Mouse (Mus musculus) ES-E14 (cell line): ENCODE measurements at regions not wholly inside any gene's neighbourhood (a gene's known extent, or its start where the extent isn't known, plus 50 kb on each side); places are given as distances from the start of the nearest gene placed in this dataset.

ENCODE experiments used
- DNase-seq: peaks from one replicate; pipeline ENCODE4 v3.0.0-alpha.2; 2013; ENCODE audit warnings: low read depth, low spot score
- H3K27ac ChIP-seq: 2 replicates; pipeline ENCODE4 v1.5.1; 2012; ENCODE audit warnings: low read depth, mild to moderate bottlenecking, low read length, moderate library complexity, mixed read lengths; ENCODE audit not compliant: poor library complexity, insufficient read depth, severe bottlenecking
- H3K36me3 ChIP-seq: 2 replicates; pipeline ENCODE4 v1.6.1; 2012; ENCODE audit warnings: mild to moderate bottlenecking, low read length, moderate library complexity, mixed read lengths; ENCODE audit not compliant: control insufficient read depth, poor library complexity, insufficient read depth, severe bottlenecking
- H3K4me1 ChIP-seq, 2 experiments: fragments of 150-350 bp in 1 of 2; sonication (generic) in 1 of 2; 2 replicates each; pipeline ENCODE4 v1.6.1; 2012; ENCODE audit warnings: low read length in 2 of 2, mild to moderate bottlenecking in 1 of 2, mixed read lengths in 1 of 2; ENCODE audit not compliant: control insufficient read depth in 2 of 2, insufficient read depth in 2 of 2, poor library complexity in 1 of 2
- H3K4me3 ChIP-seq, 2 experiments: fragments of 150-350 bp in 1 of 2; sonication (generic) in 1 of 2; 2 replicates each; pipeline ENCODE4 v1.5.1; 2012; ENCODE audit warnings: low read length in 2 of 2, low read depth in 1 of 2, mild to moderate bottlenecking in 1 of 2, mixed read lengths in 1 of 2; ENCODE audit not compliant: insufficient read depth in 1 of 2, poor library complexity in 1 of 2, severe bottlenecking in 1 of 2
- H3K9ac ChIP-seq: 2 replicates; pipeline ENCODE4 v1.6.1; 2012; ENCODE audit warnings: low read depth, mild to moderate bottlenecking, low read length, mixed read lengths; ENCODE audit not compliant: poor library complexity, insufficient read depth, severe bottlenecking
- H3K9me3 ChIP-seq: fragments of 150-350 bp; sonication (generic); 2 replicates; pipeline ENCODE4 v1.6.1; 2012; ENCODE audit warnings: low read depth, mild to moderate bottlenecking, low read length; ENCODE audit not compliant: control insufficient read depth, insufficient read depth
- CHD2 ChIP-seq: IDR thresholded peaks from 2 replicates; pipeline ENCODE4 v1.6.1; 2014; ENCODE audit warnings: mild to moderate bottlenecking, low read depth, low read length, inconsistent platforms
- HCFC1 ChIP-seq: IDR thresholded peaks from 2 replicates; pipeline ENCODE4 v1.6.1; 2012; ENCODE audit warnings: low read length, inconsistent platforms, borderline replicate concordance; ENCODE audit not compliant: insufficient read depth
- MAFK ChIP-seq: IDR thresholded peaks from 2 replicates; pipeline ENCODE4 v1.6.1; 2014; ENCODE audit warnings: mild to moderate bottlenecking, low read depth, low read length, inconsistent platforms; ENCODE audit not compliant: insufficient read depth
- ZC3H11A ChIP-seq: IDR thresholded peaks from 2 replicates; pipeline ENCODE4 v1.6.1; 2012; ENCODE audit warnings: low read depth, mild to moderate bottlenecking, inconsistent platforms, low read length, borderline replicate concordance
- ZNF384 ChIP-seq: IDR thresholded peaks from 2 replicates; pipeline ENCODE4 v1.6.1; 2012; ENCODE audit warnings: low read depth, low read length, inconsistent platforms
- in situ Hi-C, 2 experiments: fragments of 600-800 bp; cut with MboI; formaldehyde crosslinking; loops; one replicate each; pipeline ENCODE4 v1.15.1; 2025; ENCODE audit warnings: low sequenced_read_pairs in 2 of 2, inconsistent platforms in 1 of 2; ENCODE audit not compliant: unreplicated experiment in 2 of 2

DNA sequence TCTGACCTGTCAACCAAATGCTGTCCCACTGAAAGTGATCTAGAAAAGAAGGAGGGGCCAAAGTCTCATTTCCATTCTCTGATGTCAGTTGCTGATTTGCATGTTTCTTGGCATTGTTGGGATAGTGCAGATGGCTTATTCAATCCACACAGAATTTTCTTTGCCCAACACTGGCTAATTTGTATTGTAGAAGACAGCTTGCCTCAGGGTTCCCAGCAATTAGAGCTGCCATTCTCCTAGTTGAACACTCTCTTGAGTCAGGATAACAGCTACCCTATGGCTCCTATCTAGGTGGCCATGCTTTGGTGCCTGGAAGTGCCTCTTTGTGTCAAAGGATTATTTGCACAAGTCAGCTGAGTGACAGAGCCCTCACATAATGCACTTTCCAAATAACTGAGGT is 569.0 kb downstream of the Lrriq3 start:
- Histone ChIP-seq H3K9me3 (no peaks in the 10 kb centered on the region), H3K27ac (no peak overlapping the region), H3K4me1 (no peaks in the 10 kb centered on the region), H3K4me3 (no peak overlapping the region), H3K9ac (no peak overlapping the region), H3K36me3 (no peaks in the 10 kb centered on the region)
- DNase-seq: no peak
- in situ Hi-C loops: no loop called here
- TF ChIP-seq ZC3H11A (no peak), HCFC1 (no peak), ZNF384 (no peak), CHD2 (no peak), MAFK (no peak)

GRCm38 (mm10) chr3:155672558-155672957 is 579.3 kb downstream of the Lrriq3 start:
- no peak overlapping the region for H3K9ac ChIP-seq
- no peak overlapping the region for H3K4me3 ChIP-seq
- TF ChIP-seq ZC3H11A (no peak), HCFC1 (no peak), ZNF384 (no peak), MAFK (no peak), CHD2 (no peak)
- in situ Hi-C loops: no loop called here
- no peak overlapping the region for H3K27ac ChIP-seq
- DNase-seq: no peak
- no peaks in the 10 kb centered on the region for H3K4me1 ChIP-seq
- H3K9me3 ChIP-seq: no peaks in the 10 kb centered on the region
- H3K36me3 ChIP-seq: no peaks in the 10 kb centered on the region

DNA sequence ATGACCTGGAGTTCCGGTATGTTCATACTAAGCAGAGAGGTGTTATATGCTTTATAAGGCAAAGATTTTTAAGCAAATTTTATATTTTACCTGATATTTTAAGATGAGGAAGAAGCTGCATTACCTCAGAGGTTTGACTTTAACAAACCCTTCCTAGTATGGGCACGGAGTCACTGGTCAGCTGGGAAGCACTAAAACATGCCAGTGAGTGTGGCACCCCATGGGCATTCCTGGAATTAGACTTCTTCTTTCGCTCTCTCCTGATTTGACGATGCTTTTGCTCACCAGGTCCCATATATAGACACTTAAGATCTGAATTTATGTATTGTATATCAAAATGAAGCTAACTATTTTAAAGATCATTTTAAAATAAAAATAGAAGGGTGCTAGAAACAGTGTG is 587.0 kb downstream of the Lrriq3 start:
- H3K4me1 ChIP-seq: no peaks in the 10 kb centered on the region
- no peaks in the 10 kb centered on the region for H3K9me3 ChIP-seq
- in situ Hi-C loops: no loop called here
- H3K27ac ChIP-seq: no peak overlapping the region
- H3K4me3 ChIP-seq: no peak overlapping the region
- no peak overlapping the region for H3K9ac ChIP-seq
- TF ChIP-seq CHD2 (no peak), MAFK (no peak), ZC3H11A (no peak), ZNF384 (no peak), HCFC1 (no peak)
- H3K36me3 ChIP-seq: no peaks in the 10 kb centered on the region
- no peak for DNase-seq

GRCm38 (mm10) chr3:155682921-155683813 is 589.9 kb downstream of the Lrriq3 start:
- Histone ChIP-seq H3K4me1 (no peaks in the 10 kb centered on the region), H3K9me3 (no peaks in the 10 kb centered on the region), H3K36me3 (no peaks in the 10 kb centered on the region), H3K27ac (no peak overlapping the region), H3K4me3 (no peak overlapping the region), H3K9ac (no peak overlapping the region)
- in situ Hi-C loops: no loop called here
- no peak for DNase-seq
- no peak for TF ChIP-seq MAFK
- no peak for TF ChIP-seq CHD2
- no peak for TF ChIP-seq HCFC1
- TF ChIP-seq ZNF384: no peak
- TF ChIP-seq ZC3H11A: no peak

DNA sequence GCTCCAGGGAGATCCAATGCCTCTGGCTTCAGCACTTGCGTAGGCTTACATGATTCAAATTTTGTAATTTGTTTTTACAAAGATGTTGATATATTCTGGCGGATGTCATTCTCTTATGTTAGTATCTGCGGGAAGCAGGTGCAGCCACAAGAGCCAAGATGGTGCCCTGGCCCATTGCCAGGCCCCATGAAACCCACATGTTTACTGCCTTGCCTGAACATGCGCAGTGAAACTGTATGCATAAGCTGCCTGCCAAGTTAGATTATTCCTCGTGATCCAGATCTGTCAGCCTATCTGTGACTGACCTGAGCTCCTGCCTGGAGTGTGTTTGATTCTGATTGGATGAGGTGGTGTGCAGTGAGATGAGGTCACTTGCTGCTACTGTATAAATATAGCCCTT is 595.1 kb downstream of the Lrriq3 start:
- H3K4me1 ChIP-seq: no peaks in the 10 kb centered on the region
- H3K36me3 ChIP-seq: no peaks in the 10 kb centered on the region
- no peak overlapping the region for H3K9ac ChIP-seq
- no peak for TF ChIP-seq ZNF384
- TF ChIP-seq MAFK: no peak
- no peak for TF ChIP-seq CHD2
- TF ChIP-seq ZC3H11A: no peak
- no peak for TF ChIP-seq HCFC1
- H3K9me3 ChIP-seq: no peaks in the 10 kb centered on the region
- in situ Hi-C loops: no loop called here
- no peak overlapping the region for H3K4me3 ChIP-seq
- H3K27ac ChIP-seq: no peak overlapping the region
- no peak for DNase-seq
